Mouse (Mus musculus): ENCODE data around the gene Ccna2.

DNA sequence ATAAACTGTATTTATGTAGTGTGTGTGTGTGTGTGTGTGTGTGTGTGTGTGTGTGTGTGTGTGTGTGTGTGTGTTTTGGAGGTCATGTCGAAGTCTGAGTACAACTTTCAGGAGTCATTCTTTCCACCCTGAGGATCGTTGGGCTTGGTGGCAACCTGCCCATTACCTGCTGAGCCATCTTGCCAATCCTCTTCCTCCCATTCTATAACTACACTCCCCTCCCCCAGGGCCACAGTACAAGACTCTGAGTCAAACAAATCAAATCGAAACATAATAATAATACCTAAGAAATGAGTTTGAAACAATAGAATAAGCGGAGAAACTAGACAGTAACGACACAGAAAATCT lies 41.9 kb upstream of the Ccna2 start:
- TF ChIP-seq CTCF (IDR thresholded peaks at IDR 0.05; ENCODE audit: low read depth, low read length) (no peak), POLR2A (IDR thresholded peaks at IDR 0.05; ENCODE audit: borderline replicate concordance, low read depth, low read length) (no peak)
